Mouse (Mus musculus) forebrain, embryonic 15.5 days (tissue): Measurements from ENCODE around the gene Brk1. TPM values are rescaled to one million over a fixed set of nuclear protein-coding genes. Genes with fewer than 3 reads are reported as not detected.

ENCODE experiments used
- ATAC-seq: fragments of 200-750 bp; cut with Nextera tagmentation; replicated peaks from 2 replicates; pipeline ENCODE4 v1.8.0; 2017; ENCODE audit warnings: mild to moderate bottlenecking, moderate TSS enrichment, moderate library complexity
- H3K27ac ChIP-seq: fragments of 300-500 bp; sonication (generic); replicated peaks from 2 replicates; pipeline ENCODE4 v1.5.1; 2015; ENCODE audit warnings: mild to moderate bottlenecking, inconsistent platforms
- H3K27me3 ChIP-seq: fragments of 300-500 bp; sonication (generic); 2 replicates; pipeline ENCODE4 v1.6.1; 2015; ENCODE audit warnings: inconsistent platforms
- H3K36me3 ChIP-seq: fragments of 300-500 bp; sonication (generic); 2 replicates; pipeline ENCODE4 v1.6.1; 2015; ENCODE audit warnings: mild to moderate bottlenecking, inconsistent platforms
- H3K4me1 ChIP-seq: fragments of 300-500 bp; sonication (generic); 2 replicates; pipeline ENCODE4 v1.6.1; 2015; ENCODE audit warnings: inconsistent platforms
- H3K4me2 ChIP-seq: fragments of 300-500 bp; sonication (generic); replicated peaks from 2 replicates; pipeline ENCODE4 v1.6.1; 2015; ENCODE audit warnings: mild to moderate bottlenecking, inconsistent platforms
- H3K4me3 ChIP-seq: fragments of 300-500 bp; sonication (generic); 2 replicates; pipeline ENCODE4 v1.5.1; 2015; ENCODE audit warnings: mild to moderate bottlenecking, inconsistent platforms
- H3K9ac ChIP-seq: fragments of 300-500 bp; sonication (generic); replicated peaks from 2 replicates; pipeline ENCODE4 v1.6.1; 2015; ENCODE audit warnings: mild to moderate bottlenecking, inconsistent platforms
- H3K9me3 ChIP-seq: fragments of 300-500 bp; sonication (generic); 2 replicates; pipeline ENCODE4 v1.6.1; 2016; ENCODE audit warnings: inconsistent platforms
- whole genome bisulfite sequencing: fragments of 180-500 bp; shearing (Covaris S2); methylation state at CpG from one replicate; pipeline ENCODE4 v1.1.7; 2015; ENCODE audit warnings: mixed read lengths; 5-methylcytosine and 5-hydroxymethylcytosine counted together
- polyA plus RNA-seq: library from polyadenylated mRNA; unstranded; fragments of >200 nt; fragmentation: Nextera tagmentation; extraction: Ambion mirVana; gene quantifications from 2 replicates; pipeline ENCODE4 v1.2.1, GENCODE M21; 2015

The Brk1 gene
- polyA plus RNA-seq, 1 experiment from 2014 or later, result 240 TPM

DNA sequence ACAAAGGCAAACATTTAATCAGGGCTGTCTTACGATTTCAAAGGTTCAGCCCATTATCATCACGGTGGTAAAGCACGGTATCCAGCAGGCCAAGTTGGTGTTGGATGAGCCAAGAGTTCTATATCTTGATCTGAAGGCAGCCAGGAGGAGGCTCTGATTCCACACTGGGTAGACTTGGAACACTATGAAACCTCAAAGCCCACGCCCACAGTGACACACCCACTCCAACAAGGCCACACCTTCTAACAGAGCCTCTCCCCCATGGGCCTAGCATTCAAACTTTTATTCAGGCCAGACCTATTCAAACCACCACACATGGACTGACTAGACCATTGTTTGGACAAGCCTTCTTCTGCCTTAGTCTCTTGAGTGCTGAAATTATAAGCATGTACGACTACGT lies 1.8 kb upstream of the Brk1 start:
- Histone ChIP-seq H3K27ac (no peak overlapping the region), H3K27me3 (no peaks in the 10 kb centered on the region), H3K9ac (no peak overlapping the region), H3K36me3 (no peaks in the 10 kb centered on the region), H3K4me3 (no peak overlapping the region), H3K4me2 (no peak overlapping the region), H3K9me3 (no peaks in the 10 kb centered on the region), H3K4me1 (peaks cover 19% of the 10 kb centered on the region)
- 89% methylated on average over 6 of the region's 6 CpGs for WGBS
- ATAC-seq, result no peak

DNA sequence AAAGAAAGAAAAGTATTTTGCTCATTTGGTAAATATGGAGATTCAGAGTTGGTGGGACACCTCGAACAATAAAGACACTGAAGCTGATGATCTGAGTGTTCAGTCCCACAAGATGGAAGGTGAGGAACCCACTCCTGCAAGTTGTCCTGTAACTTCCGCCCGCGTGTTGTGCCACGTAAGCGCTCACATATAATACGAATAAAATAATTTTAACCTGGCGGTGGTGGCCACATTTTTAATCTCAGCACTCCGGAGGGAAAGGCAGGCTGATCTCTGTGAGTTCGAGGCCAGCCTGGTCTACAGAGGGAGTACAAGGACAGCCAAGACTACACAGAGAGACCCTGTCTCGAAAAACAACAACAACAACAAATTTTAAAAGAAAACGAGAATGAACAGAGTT lies 579 bp upstream of the Brk1 start:
- Histone ChIP-seq H3K4me1 (peaks cover 22% of the 10 kb centered on the region), H3K27ac (peak overlapping the region; percentile 75; the same call in 1 of the 2 replicates), H3K27me3 (no peaks in the 10 kb centered on the region), H3K4me3 (peak overlapping the region; percentile 96), H3K36me3 (no peaks in the 10 kb centered on the region), H3K9ac (peak overlapping the region; percentile 87), H3K9me3 (no peaks in the 10 kb centered on the region), H3K4me2 (peak overlapping the region; percentile 52)
- WGBS, result 51% methylated on average over 12 of the region's 12 CpGs
- ATAC-seq, result no peak

DNA sequence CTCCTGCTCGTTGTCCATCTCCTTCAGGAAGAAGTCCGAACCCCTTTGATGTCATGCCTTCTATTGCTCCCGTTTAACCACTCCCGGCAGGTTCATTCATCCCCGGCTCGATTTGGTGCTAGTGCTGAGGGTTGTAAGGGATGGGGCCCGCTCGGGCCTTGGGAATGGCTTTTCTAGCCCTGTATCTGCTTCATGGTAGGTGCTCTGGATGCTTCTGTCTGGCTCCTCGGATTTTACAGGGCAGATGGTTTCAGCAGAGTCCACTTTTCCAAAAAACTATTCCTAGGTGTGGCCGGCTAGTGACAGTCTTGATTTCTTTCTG lies 613 bp downstream of the Brk1 start:
- ATAC-seq, result peak; percentile 36; the same call in 1 of the 2 replicates
- Histone ChIP-seq H3K9ac (peak overlapping the region; percentile 87), H3K4me3 (peak overlapping the region; percentile 96), H3K27me3 (no peaks in the 10 kb centered on the region), H3K9me3 (no peaks in the 10 kb centered on the region), H3K4me2 (peak overlapping the region; percentile 88), H3K4me1 (peaks cover 22% of the 10 kb centered on the region), H3K27ac (peak overlapping the region; percentile 75), H3K36me3 (no peaks in the 10 kb centered on the region)
- 3% methylated on average over 10 of the region's 10 CpGs for WGBS

DNA sequence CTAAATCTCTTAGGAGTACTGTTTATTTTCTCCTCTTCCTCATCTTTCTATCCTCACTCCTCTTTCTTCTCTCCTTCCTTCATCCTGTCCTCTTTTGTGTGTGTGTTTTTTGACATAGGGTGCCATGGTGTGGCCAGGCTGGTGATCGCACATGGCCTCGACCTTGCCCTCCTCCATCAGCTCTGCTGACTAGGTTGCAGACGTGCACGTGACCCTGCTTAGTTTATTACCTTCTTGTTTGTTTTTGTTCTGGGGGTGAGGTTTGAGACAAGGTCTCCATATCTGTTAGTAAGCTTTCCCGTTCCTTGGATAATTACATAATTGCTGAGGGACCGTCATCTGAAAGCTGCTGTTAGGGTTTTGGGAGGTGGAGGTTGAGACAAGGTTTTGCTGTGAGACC lies 4.3 kb downstream of the Brk1 start:
- Histone ChIP-seq H3K4me1 (peaks cover 22% of the 10 kb centered on the region), H3K27me3 (no peaks in the 10 kb centered on the region), H3K9ac (no peak overlapping the region), H3K9me3 (no peaks in the 10 kb centered on the region), H3K4me3 (no peak overlapping the region), H3K4me2 (no peak overlapping the region), H3K36me3 (peaks cover 11% of the 10 kb centered on the region; the same call in 1 of the 2 replicates), H3K27ac (no peak overlapping the region)
- no peak for ATAC-seq
- 92% methylated on average over 6 of the region's 6 CpGs for WGBS

DNA sequence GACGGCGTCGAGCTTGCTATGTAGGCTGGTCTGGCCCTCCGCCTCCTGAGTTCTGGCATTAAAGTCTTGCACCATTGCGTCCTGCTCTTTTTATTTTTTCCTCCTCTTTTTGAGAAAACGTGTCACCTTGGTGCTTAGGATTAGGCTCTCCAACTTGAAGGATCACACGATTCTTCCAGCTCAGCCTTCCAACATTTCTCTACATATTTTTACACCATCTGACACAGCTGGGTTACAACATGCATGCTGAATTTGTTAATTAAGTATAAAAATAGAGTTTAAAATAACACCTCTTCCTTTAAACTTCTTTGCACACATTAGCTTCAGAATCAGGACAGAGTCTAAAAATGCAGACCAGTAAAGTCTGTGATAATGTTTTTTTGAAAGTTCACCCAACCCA lies 4.7 kb downstream of the Brk1 start:
- Histone ChIP-seq H3K27me3 (no peaks in the 10 kb centered on the region), H3K9me3 (no peaks in the 10 kb centered on the region), H3K4me1 (peaks cover 22% of the 10 kb centered on the region), H3K4me2 (no peak overlapping the region), H3K27ac (no peak overlapping the region), H3K36me3 (peaks cover 16% of the 10 kb centered on the region), H3K9ac (no peak overlapping the region), H3K4me3 (no peak overlapping the region)
- WGBS, result 92% methylated on average over 7 of the region's 7 CpGs
- ATAC-seq, result no peak

DNA sequence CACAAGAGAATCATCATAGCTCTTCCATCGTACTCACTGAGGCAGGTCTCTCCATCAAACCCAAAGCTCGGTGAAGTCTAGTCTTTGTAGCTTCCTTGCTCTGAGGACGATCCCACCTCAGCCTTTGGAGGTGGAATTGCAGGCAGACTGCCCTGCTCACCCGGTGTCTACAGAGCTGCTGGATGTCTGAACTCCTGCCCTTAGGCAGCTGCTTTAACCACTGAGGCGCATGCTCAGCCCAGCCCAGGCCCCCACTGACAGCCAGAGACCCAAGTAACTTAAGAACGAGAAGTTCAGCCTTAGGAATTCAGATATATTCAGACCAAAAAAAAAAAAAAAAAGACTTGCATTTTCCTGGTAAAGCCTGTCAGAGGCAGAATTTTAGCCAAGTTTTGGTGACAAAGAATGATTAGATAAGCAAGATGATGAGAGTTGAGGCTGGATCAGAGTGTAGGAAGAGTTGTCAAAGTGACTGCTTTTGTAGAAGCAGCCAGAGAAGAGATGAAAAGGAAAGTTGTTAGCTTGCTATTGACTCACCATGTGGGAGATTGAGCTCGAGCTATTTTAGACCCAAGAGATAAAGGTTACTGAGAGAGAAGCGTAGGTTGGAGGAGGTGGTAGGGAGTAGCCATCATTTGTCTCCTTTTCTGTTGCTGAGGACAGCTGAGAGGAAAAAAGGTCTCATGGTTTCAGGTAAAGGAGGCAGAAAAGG lies 7.8 kb downstream of the Brk1 start:
- Histone ChIP-seq H3K9me3 (no peaks in the 10 kb centered on the region), H3K9ac (no peak overlapping the region), H3K4me2 (no peak overlapping the region), H3K4me1 (0 out of 2 replicates have a peak, but pooled peaks cover 4% of the 10 kb centered on the region), H3K36me3 (peaks cover 47% of the 10 kb centered on the region), H3K27ac (no peak overlapping the region), H3K4me3 (no peak overlapping the region), H3K27me3 (no peaks in the 10 kb centered on the region)
- 94% methylated on average over 8 of the region's 8 CpGs for WGBS
- no peak for ATAC-seq

DNA sequence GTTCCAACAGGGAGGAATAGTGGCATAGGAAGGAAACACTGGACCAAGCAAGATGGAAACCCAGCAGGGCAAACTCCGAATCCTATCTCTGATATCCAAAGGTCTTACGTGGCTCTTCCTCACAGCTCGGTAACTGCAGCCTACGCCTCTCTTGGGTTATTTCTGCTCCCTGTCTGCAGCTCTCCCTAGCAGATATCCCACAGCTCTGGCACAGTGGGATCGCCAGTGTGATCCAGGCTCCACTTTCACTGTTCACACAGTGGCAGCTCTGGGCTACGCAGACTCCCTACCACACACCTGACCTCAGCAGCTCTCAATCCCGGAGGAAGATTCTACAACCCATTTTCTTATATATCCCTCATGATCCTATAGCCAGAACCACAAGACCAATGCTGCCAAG lies 9.6 kb downstream of the Brk1 start:
- no peak overlapping the region for H3K4me3 ChIP-seq
- WGBS, result 96% methylated on average over 7 of the region's 7 CpGs
- H3K9me3 ChIP-seq, result no peaks in the 10 kb centered on the region
- H3K4me2 ChIP-seq, result no peak overlapping the region
- H3K4me1 ChIP-seq, result no peaks in the 10 kb centered on the region
- H3K27me3 ChIP-seq, result no peaks in the 10 kb centered on the region
- no peak for ATAC-seq
- H3K27ac ChIP-seq, result no peak overlapping the region
- peaks cover 53% of the 10 kb centered on the region for H3K36me3 ChIP-seq
- H3K9ac ChIP-seq, result no peak overlapping the region

DNA sequence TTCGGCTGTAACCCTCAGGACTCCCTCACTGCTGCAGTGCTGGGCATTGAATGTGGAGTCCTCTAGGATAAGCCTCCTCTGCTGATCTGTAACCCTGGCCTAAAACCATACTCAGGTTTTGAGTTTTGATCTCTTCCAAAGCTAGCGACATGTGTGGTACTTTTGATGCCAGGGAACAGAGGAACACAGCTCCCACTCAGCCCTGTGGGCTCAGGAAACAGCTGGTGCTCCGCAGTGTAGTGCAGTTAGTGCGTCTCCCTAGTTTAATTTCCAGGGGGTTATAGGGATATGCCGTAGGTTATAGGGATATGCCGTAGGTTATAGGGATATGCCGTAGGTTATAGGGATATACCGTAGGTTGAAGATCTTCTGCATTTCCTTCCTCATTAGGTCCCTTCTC lies 10.4 kb downstream of the Brk1 start:
- no peaks in the 10 kb centered on the region for H3K9me3 ChIP-seq
- H3K27me3 ChIP-seq, result no peaks in the 10 kb centered on the region
- WGBS, result 97% methylated on average over 8 of the region's 8 CpGs
- no peak overlapping the region for H3K4me2 ChIP-seq
- no peaks in the 10 kb centered on the region for H3K4me1 ChIP-seq
- no peak for ATAC-seq
- no peak overlapping the region for H3K27ac ChIP-seq
- H3K9ac ChIP-seq, result no peak overlapping the region
- H3K36me3 ChIP-seq, result peaks cover 53% of the 10 kb centered on the region
- H3K4me3 ChIP-seq, result no peak overlapping the region

DNA sequence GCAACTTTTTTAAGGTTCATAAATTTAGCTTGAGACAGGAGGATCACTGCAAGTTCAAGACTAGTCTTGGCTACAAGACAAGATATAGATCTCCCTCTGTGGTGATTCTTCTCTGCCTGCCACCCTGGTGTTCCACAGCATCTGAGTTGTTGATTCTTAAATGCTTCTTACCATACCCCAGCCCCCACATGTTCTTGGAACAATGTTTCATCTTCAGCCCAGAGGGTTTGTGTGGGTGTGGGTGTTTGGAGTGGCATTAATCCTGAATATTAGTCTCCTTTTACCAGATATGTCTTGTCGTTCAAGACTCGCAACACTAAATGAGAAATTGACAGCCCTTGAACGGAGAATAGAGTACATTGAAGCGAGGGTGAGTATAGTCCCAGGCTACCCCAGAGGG lies 10.9 kb downstream of the Brk1 start:
- no peak overlapping the region for H3K9ac ChIP-seq
- H3K36me3 ChIP-seq, result peaks cover 50% of the 10 kb centered on the region
- H3K9me3 ChIP-seq, result no peaks in the 10 kb centered on the region
- ATAC-seq, result no peak
- H3K27ac ChIP-seq, result no peak overlapping the region
- H3K4me3 ChIP-seq, result no peak overlapping the region
- no peaks in the 10 kb centered on the region for H3K27me3 ChIP-seq
- 97% methylated on average over 4 of the region's 4 CpGs for WGBS
- H3K4me2 ChIP-seq, result no peak overlapping the region
- no peaks in the 10 kb centered on the region for H3K4me1 ChIP-seq

DNA sequence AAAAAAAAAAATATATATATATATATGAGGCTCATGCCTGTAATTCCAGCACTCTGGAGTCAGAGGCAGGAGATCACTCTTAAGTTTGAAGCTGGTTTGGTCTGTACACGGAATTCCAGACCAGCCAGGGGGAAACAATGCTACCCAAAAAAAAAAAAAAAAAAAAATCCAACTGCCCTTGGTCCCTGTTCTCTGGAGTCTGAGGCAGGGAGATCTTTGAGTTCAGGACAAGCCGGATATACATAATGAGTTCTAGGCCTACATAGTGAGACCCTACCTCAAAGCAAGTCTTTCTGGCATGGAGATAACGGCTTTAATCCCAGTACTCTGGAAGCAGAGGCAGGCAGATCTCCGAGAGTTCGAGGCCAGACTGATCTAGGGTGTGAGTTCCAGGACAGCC lies 18.8 kb downstream of the Brk1 start:
- no peaks in the 10 kb centered on the region for H3K9me3 ChIP-seq
- ATAC-seq, result no peak
- H3K4me1 ChIP-seq, result peaks cover 19% of the 10 kb centered on the region
- WGBS, result 66% methylated on average over 5 of the region's 5 CpGs
- peaks cover 6% of the 10 kb centered on the region for H3K36me3 ChIP-seq
- H3K9ac ChIP-seq, result peak overlapping the region; percentile 84; the same call in 1 of the 2 replicates
- peak overlapping the region; percentile 86 for H3K4me3 ChIP-seq
- peak overlapping the region; percentile 57 for H3K4me2 ChIP-seq
- no peaks in the 10 kb centered on the region for H3K27me3 ChIP-seq
- H3K27ac ChIP-seq, result peak overlapping the region; percentile 84

DNA sequence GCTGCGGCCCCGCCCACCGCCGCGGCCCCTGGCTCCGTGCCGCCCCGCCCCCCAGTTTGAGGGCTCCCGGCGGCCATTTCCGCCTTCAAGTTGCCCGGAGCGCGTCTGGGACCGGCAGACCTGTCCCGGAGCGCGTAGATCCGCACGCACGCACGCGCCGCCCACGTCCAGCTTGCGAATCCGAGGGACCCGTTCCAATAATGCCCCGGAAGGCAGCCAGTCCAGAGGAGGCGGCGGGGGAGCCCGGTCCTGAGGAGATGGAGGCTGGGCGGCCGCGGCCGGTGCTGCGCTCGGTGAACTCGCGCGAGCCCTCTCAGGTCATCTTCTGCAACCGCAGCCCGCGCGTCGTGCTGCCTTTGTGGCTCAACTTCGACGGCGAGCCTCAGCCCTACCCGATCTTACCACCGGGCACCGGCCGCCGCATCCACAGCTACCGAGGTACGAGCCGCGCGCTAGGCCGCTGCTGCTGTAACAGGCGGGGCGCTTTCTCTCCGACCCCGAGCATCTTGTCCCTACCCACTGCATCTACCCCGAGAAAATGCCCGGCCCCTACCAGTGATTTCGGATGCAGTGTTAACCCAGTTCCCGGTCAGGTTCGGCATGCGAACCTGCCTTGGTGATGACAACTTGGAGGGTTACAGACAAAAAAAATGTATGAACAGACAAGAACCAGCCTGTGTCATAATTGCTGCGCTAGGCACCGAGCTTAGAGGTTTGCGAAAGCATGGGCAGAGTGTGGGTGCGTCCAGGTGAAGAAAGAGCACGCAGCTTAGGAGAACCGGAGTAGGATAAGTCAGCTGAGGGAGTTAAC lies 19.6 kb downstream of the Brk1 start, which contains the start of gene Vhl:
Gene Vhl, plus strand, starts transcription at position 19 of the 811 bp plus-strand sequence.
- Histone ChIP-seq H3K36me3 (peaks cover 11% of the 10 kb centered on the region), H3K4me1 (peaks cover 19% of the 10 kb centered on the region), H3K27ac (peak within 1 kb of the TSS; percentile 84), H3K9ac (peak within 1 kb of the TSS; percentile 84), H3K9me3 (no peaks in the 10 kb centered on the region), H3K27me3 (no peaks in the 10 kb centered on the region), H3K4me2 (peak within 1 kb of the TSS; percentile 57), H3K4me3 (peak within 1 kb of the TSS; percentile 86)
- peak; percentile 85 for ATAC-seq
- WGBS, result under 1% methylated on average over 72 of the region's 76 CpGs

DNA sequence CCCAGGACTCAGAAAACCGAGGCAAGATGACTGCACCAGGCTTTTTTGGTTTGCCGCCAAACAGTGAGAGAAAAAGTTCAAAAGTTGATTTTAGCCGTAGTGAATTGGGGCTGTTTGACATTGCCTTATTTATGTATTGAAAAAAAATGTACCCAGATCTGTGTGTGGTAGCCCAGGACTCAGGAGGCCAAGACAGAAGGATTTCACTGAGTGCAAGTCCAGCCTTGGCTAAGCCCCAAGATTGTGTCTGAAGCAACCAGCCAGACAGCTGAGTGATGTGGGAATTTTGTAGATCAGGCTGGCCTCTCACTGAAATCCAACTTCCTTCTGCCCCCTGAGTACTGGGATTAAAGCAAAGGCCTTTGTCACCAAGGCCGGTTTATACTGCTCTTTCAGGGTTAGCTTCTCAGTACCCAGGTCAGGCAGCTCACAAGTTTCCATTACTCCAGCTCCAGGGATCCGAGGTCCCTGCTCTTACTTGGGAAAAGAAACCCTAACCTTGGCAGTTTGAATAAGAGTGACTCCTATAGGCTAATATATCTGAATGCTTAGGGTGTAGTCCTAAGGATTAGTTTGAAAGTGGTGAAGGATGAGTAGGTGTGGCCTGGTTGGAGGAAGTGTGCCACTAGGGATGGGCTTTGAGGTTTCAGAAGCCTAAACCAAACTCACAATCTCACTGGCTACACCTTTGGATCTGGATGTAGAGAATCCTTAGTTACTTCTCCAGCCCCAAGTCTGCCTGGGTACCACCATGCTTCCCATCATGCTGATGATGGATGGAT lies 20.6 kb downstream of the Brk1 start:
- Histone ChIP-seq H3K9ac (peak overlapping the region; percentile 84), H3K4me1 (peaks cover 19% of the 10 kb centered on the region), H3K4me3 (peak overlapping the region; percentile 86), H3K36me3 (peaks cover 21% of the 10 kb centered on the region), H3K4me2 (peak overlapping the region; percentile 57), H3K27me3 (no peaks in the 10 kb centered on the region), H3K27ac (no peak overlapping the region), H3K9me3 (no peaks in the 10 kb centered on the region)
- ATAC-seq, result no peak
- WGBS, result 37% methylated on average over 5 of the region's 5 CpGs
